In genomic region chr2:162930516-162931122, GRCm38 (mm10) we compare ENCODE assay signal across 8 mouse cellular contexts. TPM values are rescaled to one million over a fixed set of nuclear protein-coding genes. Genes with fewer than 3 reads are reported as not detected.
DNase-seq lines count a peak whose midpoint lies in the region; ATAC-seq and TF ChIP-seq lines count a peak whose summit lies in the region.

No protein-coding gene starts in this region.

- ATAC-seq in heart, postnatal 0 days (ENCODE audit: insufficient read depth, low read depth): no peak
- peak; percentile 4; the same call in 1 of the 2 replicates for ATAC-seq in lung, embryonic 16.5 days (ENCODE audit: low read depth)
- ATAC-seq in megakaryocyte-erythroid progenitor cell, adult 5-6 weeks (replicated peaks; ENCODE audit: low FRiP score, low TSS enrichment, poor library complexity, severe bottlenecking): no peak; the same call in none of the 2 replicates

- no peak for TF ChIP-seq POLR2A in kidney, adult 2 months (IDR thresholded peaks at IDR 0.05; ENCODE audit: low read depth, low read length)

- H3K36me3 ChIP-seq in kidney, adult 2 months (ENCODE audit: control insufficient read depth, insufficient read depth, low read length): peaks cover 8% of the 10 kb centered on the region
- H3K36me3 ChIP-seq in heart, postnatal 0 days (replicated peaks; ENCODE audit: control insufficient read depth, insufficient read depth, low read length): peaks cover 25% of the 10 kb centered on the region
- peaks cover 18% of the 10 kb centered on the region for H3K36me3 ChIP-seq in lung, embryonic 16.5 days (ENCODE audit: control insufficient read depth, insufficient read depth, low read length)

- under 1% methylated on average over 18 of the region's 18 CpGs for WGBS in kidney, adult 2 months
- 1% methylated on average over 18 of the region's 18 CpGs for WGBS in heart, postnatal 0 days
- under 1% methylated on average over 18 of the region's 18 CpGs for WGBS in lung, embryonic 16.5 days

- peaks cover 6% of the 10 kb centered on the region for H3K4me1 ChIP-seq in kidney, adult 2 months (ENCODE audit: control insufficient read depth, insufficient read depth, low read length)
- peaks cover 8% of the 10 kb centered on the region for H3K4me1 ChIP-seq in heart, postnatal 0 days (ENCODE audit: control insufficient read depth, insufficient read depth)
- peaks cover 16% of the 10 kb centered on the region for H3K4me1 ChIP-seq in lung, embryonic 16.5 days (replicated peaks; ENCODE audit: control insufficient read depth, insufficient read depth, low read length)

- no peaks in the 10 kb centered on the region for H3K9me3 ChIP-seq in heart, postnatal 0 days (replicated peaks; ENCODE audit: control insufficient read depth, low read length)
- no peaks in the 10 kb centered on the region for H3K9me3 ChIP-seq in lung, embryonic 16.5 days (ENCODE audit: control insufficient read depth, low read length)

- DNase-seq in kidney, adult 2 months: no peak
- DNase-seq in kidney, adult 9 months: no peak
- DNase-seq in MN1 (ENCODE audit: low spot score): peak; percentile 50
- peak; percentile 8 for DNase-seq in heart, postnatal 0 days (ENCODE audit: low spot score)
- no peak for DNase-seq in gastrocnemius, postnatal 10 days
- no peak for DNase-seq in cerebellum, postnatal 4 days (ENCODE audit: low spot score in 2 of 2)

- H3K4me2 ChIP-seq in heart, postnatal 0 days (ENCODE audit: low read depth, low read length): peak overlapping the region; percentile 76
- H3K4me2 ChIP-seq in lung, embryonic 16.5 days (ENCODE audit: low read depth, low read length): peak overlapping the region; percentile 85

- peak overlapping the region; percentile 99 for H3K9ac ChIP-seq in heart, postnatal 0 days (replicated peaks; ENCODE audit: low read depth, low read length)
- peak overlapping the region; percentile 100 for H3K9ac ChIP-seq in lung, embryonic 16.5 days (ENCODE audit: low read length)

- no peak for TF ChIP-seq CTCF in kidney, adult 2 months (conservative IDR thresholded peaks at IDR 0.05; ENCODE audit: insufficient read depth, insufficient read length, low read depth, low read length)
- no peak for TF ChIP-seq CTCF in heart, postnatal 0 days (IDR thresholded peaks at IDR 0.05; ENCODE audit: low read depth)

- H3K27me3 ChIP-seq in kidney, adult 2 months (replicated peaks; ENCODE audit: control insufficient read depth, insufficient read depth, low read length): no peaks in the 10 kb centered on the region
- H3K27me3 ChIP-seq in heart, postnatal 0 days (ENCODE audit: control insufficient read depth, insufficient read depth, low read length): no peaks in the 10 kb centered on the region
- H3K27me3 ChIP-seq in lung, embryonic 16.5 days (ENCODE audit: control insufficient read depth, insufficient read depth, low read depth, low read length): no peaks in the 10 kb centered on the region; the same call in 1 of the 2 replicates

- H3K27ac ChIP-seq in kidney, adult 2 months (ENCODE audit: insufficient read depth, low read depth, low read length): no peak overlapping the region
- H3K27ac ChIP-seq in heart, postnatal 0 days (ENCODE audit: low read depth): peak overlapping the region; percentile 99
- peak overlapping the region; percentile 97 for H3K27ac ChIP-seq in lung, embryonic 16.5 days (ENCODE audit: low read length)

- no peak for TF ChIP-seq EP300 in heart, postnatal 0 days (IDR thresholded peaks at IDR 0.05; ENCODE audit: low read depth)

- H3K4me3 ChIP-seq in kidney, adult 2 months (ENCODE audit: insufficient read depth, low read depth, low read length): peak overlapping the region; percentile 92
- H3K4me3 ChIP-seq in heart, postnatal 0 days (ENCODE audit: low read depth, low read length): peak overlapping the region; percentile 91
- peak overlapping the region; percentile 98 for H3K4me3 ChIP-seq in lung, embryonic 16.5 days (ENCODE audit: low read length)

RNA-seq across cellular contexts. Expression of gene Srsf6, which starts 0.7 kb away (rescaled TPM):
- 58.7 and 64.6 TPM in 2 replicates for polyA plus RNA-seq in kidney, adult 2 months (2012; rRNA removed)
- 71.6 and 76.9 TPM in 2 replicates for total RNA-seq in heart, postnatal 0 days (2014; rRNA removed; ENCODE audit: low replicate concordance)
- 45.8 and 59.2 TPM in 2 replicates for polyA plus RNA-seq in heart, postnatal 0 days (2015; fragmentation: Nextera tagmentation; extraction: Ambion mirVana)
- polyA plus RNA-seq in lung, embryonic 16.5 days (2015; fragmentation: Nextera tagmentation; extraction: Ambion mirVana): 166 and 183 TPM in 2 replicates
- total RNA-seq in megakaryocyte-erythroid progenitor cell, adult 5-6 weeks (2014; fragmentation: Nextera tagmentation): 233 and 311 TPM in 2 replicates
- total RNA-seq in megakaryocyte-erythroid progenitor cell, adult 5-6 weeks (2017): 286 and 303 TPM in 2 replicates
- 10 to 100 TPM; 73.5 to 96.2 TPM for total RNA-seq in gastrocnemius, postnatal 10 days (2021)

RNA-seq across cellular contexts. Expression of gene L3mbtl1, which starts 12.7 kb away (rescaled TPM):
- polyA plus RNA-seq in kidney, adult 2 months (2012; rRNA removed): 0.27 and 0.34 TPM in 2 replicates
- not detected in 2 replicates for total RNA-seq in heart, postnatal 0 days (2014; rRNA removed; ENCODE audit: low replicate concordance)
- not detected in 2 replicates for polyA plus RNA-seq in heart, postnatal 0 days (2015; fragmentation: Nextera tagmentation; extraction: Ambion mirVana)
- polyA plus RNA-seq in lung, embryonic 16.5 days (2015; fragmentation: Nextera tagmentation; extraction: Ambion mirVana): 0.09 and 0.24 TPM in 2 replicates
- total RNA-seq in megakaryocyte-erythroid progenitor cell, adult 5-6 weeks (2014; fragmentation: Nextera tagmentation): 0.81 TPM in 1 of 2 replicates, not detected in the other
- total RNA-seq in megakaryocyte-erythroid progenitor cell, adult 5-6 weeks (2017): not detected in 2 replicates
- under 1 TPM; 0.33 to 0.45 TPM for total RNA-seq in gastrocnemius, postnatal 10 days (2021)

RNA-seq across cellular contexts. Expression of gene Sgk2, which starts 56.5 kb away (rescaled TPM):
- 98.5 and 101 TPM in 2 replicates for polyA plus RNA-seq in kidney, adult 2 months (2012; rRNA removed)
- total RNA-seq in heart, postnatal 0 days (2014; rRNA removed; ENCODE audit: low replicate concordance): not detected in 2 replicates
- polyA plus RNA-seq in heart, postnatal 0 days (2015; fragmentation: Nextera tagmentation; extraction: Ambion mirVana): not detected in 2 replicates
- not detected in 2 replicates for polyA plus RNA-seq in lung, embryonic 16.5 days (2015; fragmentation: Nextera tagmentation; extraction: Ambion mirVana)
- total RNA-seq in megakaryocyte-erythroid progenitor cell, adult 5-6 weeks (2014; fragmentation: Nextera tagmentation): not detected in 2 replicates
- not detected in 2 replicates for total RNA-seq in megakaryocyte-erythroid progenitor cell, adult 5-6 weeks (2017)
- not detected for total RNA-seq in gastrocnemius, postnatal 10 days (2021)

Comparison
In these comparisons a context has a peak if more than half of its experiments do, and no peak if none do; other contexts are left out.
1. DNase-seq: peak in MN1 (single experiment) and heart, postnatal 0 days (single experiment); none in kidney, adult 2 months (single experiment), kidney, adult 9 months (single experiment), gastrocnemius, postnatal 10 days (single experiment) and cerebellum, postnatal 4 days (0 of 2).
2. Peak in every context shown above with its lines, with median percentiles within 50 percentile points of each other: H3K4me3 ChIP-seq.